Mouse (Mus musculus) heart, adult 11 months (tissue): ENCODE results near the gene Ppox.

Experiments used
- DNase-seq: peaks from one replicate; pipeline ENCODE4 v3.0.0; 2022

The Ppox gene

GRCm38 (mm10) chr1:171265971-171266744 is 14.8 kb downstream of the Ppox start:
- no peak for DNase-seq

DNA sequence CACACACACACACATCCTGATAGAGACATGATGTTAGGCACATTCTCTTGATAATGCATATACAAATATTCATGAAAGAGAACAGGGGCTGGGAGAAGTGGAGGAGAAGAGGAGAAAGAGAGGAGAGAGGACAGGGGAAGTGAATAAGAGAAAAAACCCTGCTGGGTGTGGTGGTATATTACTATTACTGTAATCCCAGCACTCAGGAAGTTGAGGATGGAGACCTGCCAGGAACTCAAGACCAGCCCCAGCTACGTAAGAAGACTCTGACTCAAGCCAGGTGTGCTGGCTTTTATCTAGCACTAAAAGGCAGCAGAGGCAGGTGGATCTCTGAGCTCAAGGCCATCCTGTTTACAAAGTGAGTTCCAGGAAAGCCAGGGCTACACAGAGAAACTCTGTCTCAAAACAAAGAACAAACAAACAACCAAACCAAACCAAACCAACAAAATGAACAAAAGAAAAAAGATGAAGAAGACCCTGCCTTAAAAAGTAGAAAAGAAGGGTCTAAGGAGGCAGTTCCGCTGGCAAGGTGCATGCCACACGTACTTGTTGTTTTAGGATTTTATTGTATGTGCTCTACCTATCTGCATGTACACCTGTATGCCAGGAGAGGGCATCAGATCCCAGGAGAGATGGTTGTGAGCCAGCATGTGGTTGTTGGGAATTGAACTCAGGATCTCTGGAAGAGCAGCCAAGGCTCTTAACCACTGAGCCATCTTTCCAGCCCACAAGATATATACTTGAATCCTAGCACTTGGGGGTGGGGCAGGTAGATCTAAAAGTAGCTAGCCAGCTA is 17.1 kb downstream of the Ppox start:
- DNase-seq: peak; percentile 93

- peak; percentile 97 for DNase-seq
These were observed 17.8 kb downstream of the Ppox start for GRCm38 (mm10) chr1:171263185-171263611.

DNA sequence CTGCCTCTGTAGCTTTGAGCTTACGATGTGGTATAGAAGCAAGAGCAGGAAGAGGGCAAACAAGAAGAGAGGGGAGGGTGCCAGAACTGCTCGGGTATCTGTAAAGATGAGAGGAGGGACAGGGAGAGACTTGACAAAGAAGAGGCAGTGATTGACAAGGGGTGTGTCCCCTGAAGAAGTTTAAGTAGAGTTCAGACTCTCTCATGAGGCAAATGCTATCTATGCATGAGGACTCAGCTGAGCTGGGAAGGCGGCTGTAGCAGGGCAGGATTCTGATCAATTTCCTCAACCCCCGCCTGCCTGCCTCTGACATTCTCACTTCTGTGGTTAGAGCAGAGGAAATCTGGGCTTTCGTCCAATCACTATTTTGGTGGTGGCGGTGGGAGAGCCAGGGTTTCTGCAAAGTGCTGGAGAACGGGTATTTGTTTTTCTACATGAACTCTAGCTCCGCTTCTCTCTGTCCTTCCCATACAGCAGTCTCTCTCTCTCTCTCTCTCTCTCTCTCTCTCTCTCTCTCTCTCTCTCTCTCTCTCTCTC is 18.3 kb downstream of the Ppox start:
- peak; percentile 98 for DNase-seq

- DNase-seq: no peak
These were observed 20.7 kb downstream of the Ppox start for GRCm38 (mm10) chr1:171260316-171260715.

GRCm38 (mm10) chr1:171258921-171259320 is 22.1 kb downstream of the Ppox start:
- no peak for DNase-seq

DNA sequence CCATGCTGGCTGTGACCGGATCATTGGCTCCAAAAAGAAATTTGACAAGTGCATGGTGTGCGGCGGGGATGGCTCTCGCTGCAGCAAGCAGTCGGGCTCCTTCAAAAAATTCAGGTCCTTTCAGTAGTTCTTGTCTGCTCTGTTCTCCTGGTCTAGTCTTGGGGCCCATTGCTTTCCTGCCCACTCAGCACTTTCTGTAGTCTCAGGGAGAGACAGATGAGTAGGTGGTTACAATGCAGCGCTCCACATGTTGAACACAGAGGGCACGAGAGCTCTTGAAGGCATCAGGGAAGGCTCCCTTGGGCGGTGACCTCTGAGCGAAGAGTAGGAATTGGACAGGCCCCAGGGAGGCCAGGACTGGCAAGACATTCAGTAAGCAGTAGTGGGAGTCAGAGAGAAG is 23.2 kb downstream of the Ppox start:
- no peak for DNase-seq

GRCm38 (mm10) chr1:171256937-171257548 is 23.9 kb downstream of the Ppox start:
- peak; percentile 94 for DNase-seq

DNA sequence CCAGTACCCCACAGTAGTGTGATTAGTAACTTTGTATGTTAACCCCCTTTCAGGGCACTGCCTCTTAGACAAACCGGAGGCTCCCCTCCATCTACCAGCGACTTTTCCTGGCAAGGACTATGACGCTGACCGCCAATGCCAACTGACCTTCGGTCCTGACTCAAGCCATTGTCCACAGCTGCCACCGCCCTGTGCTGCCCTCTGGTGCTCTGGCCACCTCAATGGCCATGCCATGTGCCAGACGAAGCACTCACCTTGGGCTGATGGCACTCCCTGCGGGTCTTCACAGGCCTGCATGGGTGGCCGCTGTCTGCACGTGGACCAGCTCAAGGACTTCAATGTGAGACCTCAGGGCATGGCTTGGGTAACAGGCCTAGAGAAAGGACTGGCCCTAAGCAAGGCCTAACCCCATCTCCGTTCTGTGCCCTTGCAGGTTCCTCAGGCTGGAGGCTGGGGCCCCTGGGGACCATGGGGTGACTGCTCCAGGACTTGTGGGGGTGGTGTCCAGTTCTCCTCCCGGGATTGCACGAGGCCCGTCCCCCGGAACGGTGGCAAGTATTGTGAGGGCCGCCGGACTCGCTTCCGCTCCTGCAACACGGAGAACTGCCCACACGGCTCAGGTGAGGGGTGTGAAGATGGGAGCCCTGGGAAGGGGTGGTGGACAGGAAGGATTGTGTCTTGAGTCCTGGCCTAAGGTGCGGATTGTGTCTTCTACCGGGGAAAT is 24.7 kb downstream of the Ppox start:
- DNase-seq: peak; percentile 93

GRCm38 (mm10) chr1:171252415-171252814 is 28.6 kb downstream of the Ppox start:
- DNase-seq: no peak

DNA sequence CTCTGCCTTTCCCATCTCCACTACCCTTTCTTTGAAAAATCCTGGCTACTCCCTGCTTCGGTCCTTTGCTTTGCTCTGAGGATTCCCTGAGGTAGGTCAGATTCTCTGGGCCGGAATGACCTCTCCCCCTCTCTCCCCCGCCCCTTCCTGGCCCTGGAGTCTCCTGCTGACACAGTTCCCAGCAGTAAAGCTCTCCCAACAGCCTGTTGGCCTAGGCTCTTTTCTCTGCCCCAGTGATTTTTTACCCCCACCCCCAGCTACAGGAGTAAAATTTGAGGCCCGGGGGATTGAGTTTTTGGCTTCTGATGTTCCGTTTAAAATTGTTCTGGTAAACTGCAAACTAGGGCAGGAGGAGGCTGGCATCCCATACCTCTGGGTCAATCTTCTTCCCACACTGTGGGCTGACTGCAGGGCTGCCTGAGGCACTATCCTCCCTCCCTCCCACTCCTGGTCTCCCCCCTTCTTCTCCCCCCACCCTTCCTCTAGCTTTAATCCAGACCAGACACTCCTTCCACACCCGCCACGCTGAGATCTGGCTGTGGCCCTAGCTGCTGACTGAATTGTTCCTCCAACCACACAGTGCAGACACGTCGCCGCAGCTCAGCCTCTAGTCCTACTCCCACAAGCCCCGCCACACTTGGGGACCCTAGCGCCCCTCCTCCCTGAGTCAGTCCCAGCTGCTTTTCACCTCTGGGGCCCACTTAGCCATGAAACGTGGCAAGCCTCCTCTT is 29.2 kb downstream of the Ppox start:
- DNase-seq: no peak

GRCm38 (mm10) chr1:171250680-171251593 is 30.0 kb downstream of the Ppox start, which contains the start of gene Ndufs2:
Gene Ndufs2, minus strand, starts transcription at chr1:171251388.
- peak; percentile 96 for DNase-seq

GRCm38 (mm10) chr1:171249913-171250600 is 30.9 kb downstream of the Ppox start, which contains the start of gene Adamts4:
Gene Adamts4, plus strand, starts transcription at chr1:171250421.
- DNase-seq: peak; percentile 98

- peak; percentile 92 for DNase-seq
These were observed 32.4 kb downstream of the Ppox start for GRCm38 (mm10) chr1:171248386-171249226.

DNA sequence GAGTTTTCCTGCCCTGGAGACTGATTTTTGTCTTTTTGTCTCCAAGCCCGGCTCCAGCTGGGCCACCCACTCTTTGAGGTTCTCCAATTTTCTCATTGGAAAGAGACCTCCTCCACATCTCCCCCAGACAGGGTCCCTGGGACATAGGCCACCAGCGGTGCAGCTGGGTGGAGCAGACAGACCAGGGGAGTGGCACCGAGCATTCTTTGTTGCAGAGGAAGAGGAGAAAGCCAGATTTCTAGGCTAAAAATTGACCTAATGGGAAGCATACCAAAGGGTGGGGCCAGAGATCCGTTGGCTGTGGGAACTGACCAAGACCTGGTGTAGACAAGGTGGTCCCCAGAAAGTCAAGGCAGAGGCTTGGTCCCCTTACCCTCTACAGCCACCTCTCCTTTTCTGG is 33.1 kb downstream of the Ppox start:
- DNase-seq: peak; percentile 95

GRCm38 (mm10) chr1:171247453-171247841 is 33.5 kb downstream of the Ppox start:
- no peak for DNase-seq

DNA sequence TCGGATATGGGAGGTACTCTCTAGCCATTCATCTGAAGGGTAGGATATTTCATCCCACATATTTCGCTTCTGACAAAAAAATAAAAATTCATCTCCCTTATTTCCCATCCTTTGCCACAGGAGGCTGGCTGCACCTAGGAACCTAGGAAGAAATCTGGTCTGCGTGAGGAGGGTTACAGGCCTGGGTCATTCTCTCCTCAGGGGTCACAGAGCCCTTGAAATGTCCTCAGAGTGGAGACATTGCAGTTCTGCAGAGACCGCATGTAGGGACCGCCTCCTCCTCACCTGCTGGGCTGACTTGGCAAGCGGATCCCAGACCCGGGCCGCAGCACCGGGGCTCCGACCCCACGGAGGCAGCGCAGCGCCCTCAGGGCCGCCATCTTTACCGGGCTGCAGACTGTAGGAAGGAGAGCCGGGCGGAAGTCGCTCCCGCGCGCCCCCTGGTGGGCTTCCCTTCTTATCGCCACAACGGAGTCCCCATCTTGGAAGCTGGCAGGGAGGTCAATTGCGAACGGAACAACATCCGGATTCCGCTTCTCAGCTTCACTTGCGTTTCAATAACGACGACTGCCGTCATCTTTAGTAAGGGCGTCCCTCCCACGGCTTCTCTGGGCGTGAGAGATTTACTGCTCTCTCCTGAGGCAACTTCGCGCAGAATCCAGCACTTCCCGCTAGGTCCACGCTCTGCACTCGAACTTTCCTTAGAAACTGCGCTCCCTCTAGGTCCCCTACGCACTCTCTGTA is 34.1 kb downstream of the Ppox start:
- DNase-seq: peak; percentile 99

DNA sequence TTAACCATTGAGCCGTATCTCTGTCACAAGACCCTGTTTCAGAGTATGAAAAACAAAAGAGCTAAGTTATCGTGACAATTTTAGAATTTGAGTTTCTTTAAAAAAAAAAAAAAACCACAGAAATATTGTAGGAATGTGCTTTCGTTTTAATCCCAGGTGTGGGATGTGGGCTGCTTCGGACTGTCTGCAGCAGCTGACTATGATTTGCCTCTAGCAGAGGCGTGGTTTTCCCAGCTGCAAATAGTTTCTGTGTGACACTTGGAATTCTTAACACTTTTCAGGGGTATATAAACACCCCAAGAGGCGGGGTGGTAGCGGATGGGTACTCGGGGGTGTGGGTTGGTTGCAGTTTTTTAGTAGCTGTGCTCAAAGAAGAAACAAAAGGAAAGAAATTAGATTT is 35.6 kb downstream of the Ppox start:
- no peak for DNase-seq
